Mouse (Mus musculus) lung, adult 2 months (tissue): Measurements from ENCODE around the gene Tnni3.

Experiments
- CTCF ChIP-seq: fragments of 200-500 bp; IDR thresholded peaks from 2 replicates; pipeline ENCODE4 v1.5.1; 2011; ENCODE audit warnings: mild to moderate bottlenecking, low read length, control low read depth; ENCODE audit not compliant: insufficient read depth
- POLR2A ChIP-seq: fragments of 200-500 bp; IDR thresholded peaks from 2 replicates; pipeline ENCODE4 v1.6.1; 2011; ENCODE audit warnings: low read depth, mild to moderate bottlenecking, control low read depth, low read length, borderline replicate concordance; ENCODE audit errors: extremely low read depth

- TF ChIP-seq POLR2A, result peak; percentile 55; the same call in 1 of the 2 replicates
- TF ChIP-seq CTCF, result no peak
Measured at GRCm38 (mm10) chr7:4478021-4478795, 45.8 kb downstream of the Tnni3 start.
